Mouse (Mus musculus) limb, embryonic 10.5 days (tissue): ENCODE results near the gene Tceal8. TPM values are rescaled to one million over a fixed set of nuclear protein-coding genes. Genes with fewer than 3 reads are reported as not detected.
"Not testable (repeated sequence)": the region's sequence is repeated elsewhere in the genome, so short reads cannot be mapped to it uniquely, and the experiment has no call there.

Source experiments
- DNase-seq: peaks from one replicate; pipeline ENCODE4 v3.0.0-alpha.2; 2017; ENCODE audit warnings: low spot score
- H3K27ac ChIP-seq: fragments of 300-500 bp; sonication (generic); 2 replicates; pipeline ENCODE4 v1.5.1; 2016; ENCODE audit warnings: mild to moderate bottlenecking
- H3K27me3 ChIP-seq: fragments of 300-500 bp; sonication (generic); 2 replicates; pipeline ENCODE4 v1.6.1; 2016; ENCODE audit warnings: low read depth, mild to moderate bottlenecking; ENCODE audit not compliant: poor library complexity, severe bottlenecking
- H3K36me3 ChIP-seq: fragments of 300-500 bp; sonication (generic); 2 replicates; pipeline ENCODE4 v1.6.1; 2016; ENCODE audit warnings: mild to moderate bottlenecking, moderate library complexity
- H3K4me1 ChIP-seq: fragments of 300-500 bp; sonication (generic); 2 replicates; pipeline ENCODE4 v1.6.1; 2016
- H3K4me3 ChIP-seq: fragments of 300-500 bp; sonication (generic); 2 replicates; pipeline ENCODE4 v1.5.1; 2016; ENCODE audit warnings: mild to moderate bottlenecking, moderate library complexity
- H3K9me3 ChIP-seq: fragments of 300-500 bp; sonication (generic); replicated peaks from 2 replicates; pipeline ENCODE4 v1.6.1; 2016; ENCODE audit warnings: mild to moderate bottlenecking
- WGBS: fragments of 180-500 bp; shearing (Covaris S2); methylation state at CpG from one replicate; pipeline ENCODE4 v1.1.7; 2016; 5-methylcytosine and 5-hydroxymethylcytosine counted together
- polyA plus RNA-seq: library from polyadenylated mRNA; unstranded; fragments of >200 nt; fragmentation: Nextera tagmentation; extraction: Ambion mirVana; gene quantifications from 2 replicates; pipeline ENCODE4 v1.2.1, GENCODE M21; 2016

Gene Tceal8
- 201 and 220 TPM in 2 replicates for polyA plus RNA-seq

- DNase-seq: peak; percentile 77
- Histone ChIP-seq H3K9me3 (no peaks in the 10 kb centered on the region), H3K4me3 (peak within 1 kb of the TSS; percentile 64), H3K36me3 (peaks cover 12% of the 10 kb centered on the region), H3K27me3 (peaks cover 83% of the 10 kb centered on the region), H3K4me1 (no peaks in the 10 kb centered on the region), H3K27ac (peak within 1 kb of the TSS; percentile 90)
- 9% methylated on average over 10 of the region's 10 CpGs for WGBS
Measured at GRCm38 (mm10) chrX:136172118-136172551, at the start of gene Tceal8. Gene Tceal8 (minus strand): TSS chrX:136172342.

GRCm38 (mm10) chrX:136216303-136216702 is 44.2 kb upstream of the Tceal8 start:
- 75% methylated on average over 1 of the region's 1 CpGs for WGBS
- DNase-seq: no peak
- no peak overlapping the region for H3K27ac ChIP-seq
- H3K27me3 ChIP-seq: peaks cover 44% of the 10 kb centered on the region
- H3K4me1 ChIP-seq: no peaks in the 10 kb centered on the region
- H3K36me3 ChIP-seq: no peaks in the 10 kb centered on the region
- H3K9me3 ChIP-seq: no peaks in the 10 kb centered on the region
- no peak overlapping the region for H3K4me3 ChIP-seq

GRCm38 (mm10) chrX:136214729-136215677 is 42.9 kb upstream of the Tceal8 start, which contains the start of the genes Tceal7 and Bex1:
Gene Tceal7 (plus strand): TSS chrX:136214779.
Gene Bex1 (minus strand): TSS chrX:136215513.
- H3K36me3 ChIP-seq, H3K27ac ChIP-seq, H3K4me1 ChIP-seq, H3K9me3 ChIP-seq: not testable (repeated sequence)
- H3K27me3 ChIP-seq: peaks cover 47% of the 10 kb centered on the region
- peak; percentile 30 for DNase-seq
- WGBS: 21% methylated on average over 15 of the region's 67 CpGs
- peak within 1 kb of the TSS; percentile 47 for H3K4me3 ChIP-seq

GRCm38 (mm10) chrX:136213396-136213795 is 41.3 kb upstream of the Tceal8 start:
- H3K4me3 ChIP-seq: no peak overlapping the region
- 60% methylated on average over 2 of the region's 2 CpGs for WGBS
- DNase-seq: no peak
- H3K27me3 ChIP-seq: peaks cover 46% of the 10 kb centered on the region
- H3K36me3 ChIP-seq: no peaks in the 10 kb centered on the region
- no peaks in the 10 kb centered on the region for H3K4me1 ChIP-seq
- H3K27ac ChIP-seq: no peak overlapping the region
- no peaks in the 10 kb centered on the region for H3K9me3 ChIP-seq

GRCm38 (mm10) chrX:136204406-136204805 is 32.3 kb upstream of the Tceal8 start:
- 87% methylated on average over 6 of the region's 6 CpGs for WGBS
- Histone ChIP-seq H3K36me3 (no peaks in the 10 kb centered on the region), H3K4me1 (peaks cover 6% of the 10 kb centered on the region; the same call in 1 of the 2 replicates), H3K4me3 (no peak overlapping the region), H3K27ac (no peak overlapping the region), H3K9me3 (no peaks in the 10 kb centered on the region), H3K27me3 (peaks cover 53% of the 10 kb centered on the region)
- DNase-seq: no peak

GRCm38 (mm10) chrX:136203664-136204066 is 31.5 kb upstream of the Tceal8 start, which contains the start of gene Tceal5:
Gene Tceal5 (minus strand): TSS chrX:136203876.
- Histone ChIP-seq H3K27me3 (peaks cover 57% of the 10 kb centered on the region), H3K36me3 (no peaks in the 10 kb centered on the region), H3K4me1 (peaks cover 6% of the 10 kb centered on the region; the same call in 1 of the 2 replicates), H3K9me3 (no peaks in the 10 kb centered on the region), H3K4me3 (peak within 1 kb of the TSS; percentile 51), H3K27ac (no peak within 1 kb of the TSS; the same call in 1 of the 2 replicates)
- DNase-seq: peak; percentile 43
- WGBS: 9% methylated on average over 9 of the region's 9 CpGs

- no peak overlapping the region; the same call in 1 of the 2 replicates for H3K27ac ChIP-seq
- 15% methylated on average over 7 of the region's 7 CpGs for WGBS
Measured at GRCm38 (mm10) chrX:136203257-136203656, 31.1 kb upstream of the Tceal8 start.

GRCm38 (mm10) chrX:136196873-136197272 is 24.7 kb upstream of the Tceal8 start:
- DNase-seq: peak; percentile 40

More at GRCm38 (mm10) chrX:136203257-136203656, 31.1 kb upstream of the Tceal8 start:
- no peaks in the 10 kb centered on the region for H3K9me3 ChIP-seq
- peak; percentile 30 for DNase-seq
- peaks cover 6% of the 10 kb centered on the region; the same call in 1 of the 2 replicates for H3K4me1 ChIP-seq
- no peaks in the 10 kb centered on the region for H3K36me3 ChIP-seq
- peak overlapping the region; percentile 51 for H3K4me3 ChIP-seq
- H3K27me3 ChIP-seq: peaks cover 58% of the 10 kb centered on the region

GRCm38 (mm10) chrX:136195193-136195944 is 23.2 kb upstream of the Tceal8 start:
- peaks cover 42% of the 10 kb centered on the region for H3K27me3 ChIP-seq
- H3K27ac ChIP-seq: no peak overlapping the region
- no peak for DNase-seq
- 84% methylated on average over 16 of the region's 16 CpGs for WGBS
- H3K36me3 ChIP-seq: no peaks in the 10 kb centered on the region
- H3K4me1 ChIP-seq: no peaks in the 10 kb centered on the region
- no peaks in the 10 kb centered on the region for H3K9me3 ChIP-seq
- H3K4me3 ChIP-seq: no peak overlapping the region

More at GRCm38 (mm10) chrX:136196873-136197272, 24.7 kb upstream of the Tceal8 start:
- Histone ChIP-seq H3K36me3 (no peaks in the 10 kb centered on the region), H3K27me3 (peaks cover 51% of the 10 kb centered on the region), H3K9me3 (no peaks in the 10 kb centered on the region), H3K4me3 (no peak overlapping the region), H3K27ac (no peak overlapping the region), H3K4me1 (no peaks in the 10 kb centered on the region)
- 49% methylated on average over 1 of the region's 1 CpGs for WGBS

GRCm38 (mm10) chrX:136183107-136183506 is 11.0 kb upstream of the Tceal8 start:
- H3K4me1 ChIP-seq: 0 out of 2 replicates have a peak, but pooled peaks cover 5% of the 10 kb centered on the region
- 94% methylated on average over 1 of the region's 1 CpGs for WGBS
- peaks cover 50% of the 10 kb centered on the region for H3K27me3 ChIP-seq
- no peak overlapping the region for H3K27ac ChIP-seq
- H3K9me3 ChIP-seq: no peaks in the 10 kb centered on the region
- DNase-seq: no peak
- no peaks in the 10 kb centered on the region for H3K36me3 ChIP-seq
- H3K4me3 ChIP-seq: no peak overlapping the region

GRCm38 (mm10) chrX:136180897-136181553 is 8.9 kb upstream of the Tceal8 start:
- Histone ChIP-seq H3K27me3 (peaks cover 67% of the 10 kb centered on the region), H3K27ac (peak overlapping the region; percentile 78), H3K36me3 (no peaks in the 10 kb centered on the region), H3K4me1 (0 out of 2 replicates have a peak, but pooled peaks cover 5% of the 10 kb centered on the region), H3K4me3 (no peak overlapping the region), H3K9me3 (no peaks in the 10 kb centered on the region)
- WGBS: 24% methylated on average over 11 of the region's 11 CpGs
- peak; percentile 31 for DNase-seq

GRCm38 (mm10) chrX:136172786-136173185 is 644 bp upstream of the Tceal8 start:
- peak overlapping the region; percentile 64 for H3K4me3 ChIP-seq
- peaks cover 81% of the 10 kb centered on the region for H3K27me3 ChIP-seq
- peak overlapping the region; percentile 90 for H3K27ac ChIP-seq
- H3K36me3 ChIP-seq: peaks cover 12% of the 10 kb centered on the region
- WGBS: 21% methylated on average over 10 of the region's 10 CpGs
- no peaks in the 10 kb centered on the region for H3K4me1 ChIP-seq
- no peaks in the 10 kb centered on the region for H3K9me3 ChIP-seq
- DNase-seq: no peak
